Mouse (Mus musculus) C3H10T1/2 (cell line): Measurements from ENCODE around the gene Baiap2l1. TPM values are rescaled to one million over a fixed set of nuclear protein-coding genes. Genes with fewer than 3 reads are reported as not detected.

ENCODE experiments used
- polyA plus RNA-seq, 2 experiments: library from polyadenylated mRNA; unstranded; fragments of >200 nt; fragmentation: generic; extraction: Trizol; gene quantifications; one replicate each; pipeline ENCODE4 v1.2.1; 2012; ENCODE audit warnings: missing spikeins in 2 of 2

Baiap2l1 gene
- polyA plus RNA-seq = 1 to 10 TPM in 1 of 2 experiments, under 1 TPM in 1; 0.36 to 1.1 TPM

DNA sequence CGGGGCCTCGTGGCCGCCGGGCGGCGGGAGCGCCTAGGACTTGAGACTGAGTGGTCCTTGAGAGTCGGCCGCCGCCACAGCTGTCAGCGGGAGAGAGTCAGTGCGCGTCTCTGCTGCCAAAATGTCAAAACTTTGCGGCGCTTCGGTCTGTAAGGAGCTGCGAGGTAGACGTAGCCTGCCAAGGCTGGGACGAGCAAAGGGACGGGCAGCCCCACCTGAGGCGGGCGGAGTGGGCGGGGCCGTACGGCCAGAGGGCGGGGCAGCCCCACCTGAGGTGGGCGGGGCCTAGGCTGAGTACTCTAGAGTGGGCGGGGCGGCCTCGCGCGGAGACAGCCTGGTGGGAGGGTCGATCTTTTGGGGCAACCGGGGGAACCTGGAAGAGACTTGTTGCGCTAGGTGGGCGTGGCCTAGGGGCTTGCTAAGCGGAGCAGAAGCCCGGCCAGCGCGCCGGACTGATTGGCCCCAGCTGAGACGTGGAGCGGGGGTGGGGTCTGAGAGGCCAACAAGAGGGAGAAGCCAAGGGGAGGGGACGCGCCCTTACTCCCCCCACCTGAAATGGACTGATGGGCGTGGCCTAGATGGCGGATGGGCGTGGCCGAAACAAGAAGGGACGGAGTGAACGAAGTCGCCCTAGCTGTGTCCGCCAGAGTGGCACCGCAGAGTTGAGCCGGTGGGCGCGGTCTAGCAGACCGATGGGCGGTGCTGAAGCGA is at the start of gene Baiap2l1:
TSS of gene Baiap2l1 (minus strand) at position 232 of the 711 bp plus-strand sequence.

GRCm38 (mm10) chr5:144243901-144244487 is 113.9 kb downstream of the Baiap2l1 start, which contains the start of gene Bri3:
Gene Bri3, plus strand, starts transcription at chr5:144244437.

DNA sequence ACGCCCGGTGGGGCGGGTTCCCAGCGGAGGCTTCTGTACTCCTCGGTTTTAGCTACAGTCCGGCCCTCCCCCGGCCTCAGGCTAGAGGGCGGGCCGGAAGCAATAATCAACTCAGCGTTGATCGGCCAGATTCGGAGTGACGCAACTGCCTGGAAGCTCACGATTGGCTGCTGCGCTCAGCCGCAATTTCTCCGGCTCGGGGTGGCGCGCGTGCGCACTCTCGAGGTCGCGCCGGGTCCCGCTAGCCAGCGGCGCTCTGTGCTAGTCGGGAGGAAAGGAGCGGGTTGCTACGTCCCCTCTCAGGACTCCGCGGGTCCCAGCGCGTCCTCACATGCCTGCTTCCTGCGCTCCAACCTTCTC is 134.4 kb downstream of the Baiap2l1 start, which contains the start of gene Tecpr1:
TSS of gene Tecpr1 (minus strand) at position 113 of the 360 bp plus-strand sequence.

Other genes starting within 250 kb of the Baiap2l1 start
- gene Bhlha15, start 167.8 kb downstream of the Baiap2l1 start, polyA plus RNA-seq = under 1 TPM in 1 of 2 experiments, not detected in 1; 0.04 TPM
- gene Tecpr1, start 134.5 kb downstream of the Baiap2l1 start, polyA plus RNA-seq = 10 to 100 TPM in 1 of 2 experiments, 1 to 10 TPM in 1; 4.5 to 16.7 TPM
- 100 to 1,000 TPM; 116 to 156 TPM for gene Bri3, start 113.7 kb downstream of the Baiap2l1 start, polyA plus RNA-seq
- gene Nptx2, start 187.8 kb upstream of the Baiap2l1 start, polyA plus RNA-seq = not detected